In genomic region chr13:45306177-45306576, GRCm38 (mm10) we compare ENCODE assay signal across 26 mouse cellular contexts.
DNase-seq lines count a peak whose midpoint lies in the region; ATAC-seq lines count a peak whose summit lies in the region.
"Had no signal": no experiment of that assay in that cellular context is flagged by ENCODE, and none has a peak within 500 bp of the region (broad histone marks: within the 10 kb centered on the region; RNA-seq: fewer than 3 reads in every experiment).

No protein-coding gene starts in this region.

- no peaks in the 10 kb centered on the region for H3K4me1 ChIP-seq in embryonic facial prominence, embryonic 14.5 days (ENCODE audit: control insufficient read depth, insufficient read depth, low read length)
- H3K4me1 ChIP-seq in limb, embryonic 11.5 days (ENCODE audit: control insufficient read depth, insufficient read depth, low read length) = no peaks in the 10 kb centered on the region
- H3K4me1 ChIP-seq: forebrain, embryonic 12.5 days; limb, embryonic 13.5 days had no signal

- peak; percentile 33; the same call in 1 of the 2 replicates for ATAC-seq in embryonic facial prominence, embryonic 14.5 days (ENCODE audit: low read depth)
- ATAC-seq in limb, embryonic 11.5 days (ENCODE audit: insufficient number of reproducible peaks, low FRiP score, low TSS enrichment, low read depth) = no peak; the same call in 1 of the 2 replicates
- ATAC-seq: hindbrain, postnatal 0 days; midbrain, embryonic 15.5 days had no signal

- peak; percentile 85 for DNase-seq in ES-CJ7 (ENCODE audit: low read depth, low spot score)
- peak; percentile 19 for DNase-seq in embryo, embryonic 10 days (ENCODE audit: low spot score)
- peak; percentile 91 for DNase-seq in embryonic facial prominence, embryonic 14.5 days (ENCODE audit: low spot score)
- peak; percentile 32 for DNase-seq in limb, embryonic 11.5 days (ENCODE audit: low spot score)
- DNase-seq in left cerebral cortex, postnatal 14 days (ENCODE audit: low spot score in 2 of 2) = no peak
- no peak for DNase-seq in cerebellum, adult 9-11 months
- DNase-seq in right cerebral cortex, postnatal 10 days (ENCODE audit: low spot score in 2 of 2) = no peak
- no peak for DNase-seq in cerebellum, postnatal 36 days
- DNase-seq: adrenal gland, postnatal 25 days; cerebellum, adult 11 months; cerebellum, postnatal 14 days; gastrocnemius, postnatal 14 days; kidney, adult 18-20 months; kidney, postnatal 14 days; right cerebral cortex, postnatal 25 days; thymus, postnatal 25 days had no signal

- H3K36me3 ChIP-seq in embryonic facial prominence, embryonic 14.5 days (ENCODE audit: control insufficient read depth, insufficient read depth, low read length) = no peaks in the 10 kb centered on the region
- no peaks in the 10 kb centered on the region for H3K36me3 ChIP-seq in limb, embryonic 11.5 days (ENCODE audit: control insufficient read depth, insufficient read depth, low read length)
- H3K36me3 ChIP-seq: forebrain, embryonic 12.5 days; heart, embryonic 10.5 days; hindbrain, embryonic 10.5 days; limb, embryonic 13.5 days; midbrain, embryonic 15.5 days had no signal

- H3K27ac ChIP-seq in embryonic facial prominence, embryonic 14.5 days (replicated peaks; ENCODE audit: low read depth, low read length) = no peak overlapping the region
- no peak overlapping the region for H3K27ac ChIP-seq in limb, embryonic 11.5 days (replicated peaks; ENCODE audit: low read depth, low read length)
- H3K27ac ChIP-seq: forebrain, embryonic 12.5 days; heart, embryonic 10.5 days; hindbrain, embryonic 10.5 days; hindbrain, postnatal 0 days; left cerebral cortex, adult 2 months; limb, embryonic 13.5 days; liver, embryonic 14.5 days; midbrain, embryonic 15.5 days had no signal

- H3K9me3 ChIP-seq in embryonic facial prominence, embryonic 14.5 days (ENCODE audit: control insufficient read depth, low read length) = no peaks in the 10 kb centered on the region
- H3K9me3 ChIP-seq in limb, embryonic 11.5 days (ENCODE audit: control insufficient read depth, low read length) = no peaks in the 10 kb centered on the region
- H3K9me3 ChIP-seq: forebrain, embryonic 12.5 days; heart, embryonic 10.5 days; hindbrain, embryonic 10.5 days; limb, embryonic 13.5 days; midbrain, embryonic 15.5 days had no signal

- no peak overlapping the region for H3K4me2 ChIP-seq in embryonic facial prominence, embryonic 14.5 days (ENCODE audit: low read depth, low read length)
- H3K4me2 ChIP-seq in limb, embryonic 11.5 days (ENCODE audit: low read depth, severe bottlenecking) = no peak overlapping the region
- H3K4me2 ChIP-seq: forebrain, embryonic 12.5 days; limb, embryonic 13.5 days; midbrain, embryonic 15.5 days had no signal

- WGBS in embryonic facial prominence, embryonic 14.5 days = 50% methylated on average over 5 of the region's 5 CpGs
- 67% methylated on average over 5 of the region's 5 CpGs for WGBS in limb, embryonic 11.5 days

- H3K4me3 ChIP-seq in embryonic facial prominence, embryonic 14.5 days (ENCODE audit: low read depth, low read length) = no peak overlapping the region
- no peak overlapping the region for H3K4me3 ChIP-seq in limb, embryonic 11.5 days (ENCODE audit: low read depth, low read length)
- H3K4me3 ChIP-seq: forebrain, embryonic 12.5 days; heart, embryonic 10.5 days; hindbrain, embryonic 10.5 days; left cerebral cortex, adult 2 months; limb, embryonic 13.5 days; megakaryocyte, embryonic 14.5 days; midbrain, embryonic 15.5 days; myocyte had no signal

- H3K27me3 ChIP-seq in embryonic facial prominence, embryonic 14.5 days (replicated peaks; ENCODE audit: control insufficient read depth, insufficient read depth, low read length) = no peaks in the 10 kb centered on the region
- H3K27me3 ChIP-seq in limb, embryonic 11.5 days (ENCODE audit: control insufficient read depth, insufficient read depth, low read length) = no peaks in the 10 kb centered on the region
- H3K27me3 ChIP-seq: forebrain, embryonic 12.5 days; limb, embryonic 13.5 days; midbrain, embryonic 15.5 days had no signal

- H3K9ac ChIP-seq in embryonic facial prominence, embryonic 14.5 days (ENCODE audit: low read depth, low read length) = no peak overlapping the region
- H3K9ac ChIP-seq in limb, embryonic 11.5 days (ENCODE audit: low read length) = no peak overlapping the region
- H3K9ac ChIP-seq: forebrain, embryonic 12.5 days; limb, embryonic 13.5 days; liver, embryonic 14.5 days; midbrain, embryonic 15.5 days had no signal

- intact Hi-C loops in left cerebral cortex, postnatal 14 days (cut with DNase I) = no loop called here

Comparison
In these comparisons a context has a peak if more than half of its experiments do, and no peak if none do; other contexts are left out.
1. DNase-seq: peak in ES-CJ7 (single experiment), embryo, embryonic 10 days (single experiment), embryonic facial prominence, embryonic 14.5 days (single experiment) and limb, embryonic 11.5 days (single experiment); none in left cerebral cortex, postnatal 14 days (0 of 2), cerebellum, adult 9-11 months (single experiment), right cerebral cortex, postnatal 10 days (0 of 2) and cerebellum, postnatal 36 days (0 of 2).